Mouse (Mus musculus) lung, adult 10 weeks (tissue): ENCODE data around the gene Szt2. TPM values are rescaled to one million over a fixed set of nuclear protein-coding genes. Genes with fewer than 3 reads are reported as not detected.

Experiments
- polyA plus RNA-seq: library from polyadenylated mRNA; stranded (reverse); fragments of 350-450 nt; fragmentation: Illumina TruSeq; extraction: RNeasy Lipid Tissue Mini Kit (QIAGEN cat#74804); gene quantifications from one replicate; pipeline ENCODE4 v1.2.3, GENCODE M21; 2014; ENCODE audit warnings: low read depth, low replicate concordance; ENCODE audit not compliant: insufficient read depth

The Szt2 gene
- 11.1 TPM for polyA plus RNA-seq

GRCm38 (mm10) chr4:118409142-118409900 is at the start of gene Szt2, which contains the start of gene Med8:
Gene Szt2 (minus strand): TSS chr4:118409273.
Gene Med8 (plus strand): TSS chr4:118409337.

GRCm38 (mm10) chr4:118457345-118457975 is 48.4 kb upstream of the Szt2 start, which contains the start of gene Mpl:
Gene Mpl (minus strand): TSS chr4:118457513.

GRCm38 (mm10) chr4:118436820-118437603 is 27.9 kb upstream of the Szt2 start, which contains the start of gene Cdc20:
Gene Cdc20 (minus strand): TSS chr4:118437352.

GRCm38 (mm10) chr4:118427768-118428451 is 18.8 kb upstream of the Szt2 start, which contains the start of gene Elovl1:
Gene Elovl1 (plus strand): TSS chr4:118428093.

Other genes with a start within 250 kb of the Szt2 start
- gene Kdm4a, start 229.2 kb downstream of the Szt2 start, polyA plus RNA-seq = 12.9 TPM
- 32.3 TPM for gene Ptprf, start 117.9 kb downstream of the Szt2 start, polyA plus RNA-seq
- gene Med8, start 64 bp upstream of the Szt2 start, polyA plus RNA-seq = 49.6 TPM
- gene Elovl1, start 18.8 kb upstream of the Szt2 start, polyA plus RNA-seq = 323 TPM
- gene Cdc20, start 28.1 kb upstream of the Szt2 start, polyA plus RNA-seq = 2.9 TPM
- gene Mpl, start 48.2 kb upstream of the Szt2 start, polyA plus RNA-seq = 0.10 TPM
- gene Tie1, start 80.8 kb upstream of the Szt2 start, polyA plus RNA-seq = 69.8 TPM
- 12.1 TPM for gene 2610528J11Rik, start 117.7 kb upstream of the Szt2 start, polyA plus RNA-seq
- gene Tmem125, start 134.8 kb upstream of the Szt2 start, polyA plus RNA-seq = 11.6 TPM
- 2.5 TPM for gene Cfap57, start 211.5 kb upstream of the Szt2 start, polyA plus RNA-seq
- 50.0 TPM for gene Ebna1bp2, start 211.5 kb upstream of the Szt2 start, polyA plus RNA-seq
- not detected for gene Olfr62, start 249.7 kb upstream of the Szt2 start, polyA plus RNA-seq